Mouse (Mus musculus) skeletal muscle tissue, adult 2 months (tissue): ENCODE results near the gene Smim23.

ENCODE experiments used
- DNase-seq: peaks from one replicate; pipeline ENCODE4 v3.0.0-alpha.2; 2012; ENCODE audit warnings: low read depth, low spot score

Smim23 gene

GRCm38 (mm10) chr11:32824505-32824904 lies at the start of gene Smim23:
TSS of gene Smim23 (minus strand) at chr11:32824605.
- DNase-seq, result no peak

- DNase-seq, result peak; percentile 15
Observed at GRCm38 (mm10) chr11:32868619-32869383, 44.4 kb upstream of the Smim23 start.

GRCm38 (mm10) chr11:32864615-32865014 lies 40.2 kb upstream of the Smim23 start:
- no peak for DNase-seq

GRCm38 (mm10) chr11:32857418-32857879 lies 33.0 kb upstream of the Smim23 start:
- no peak for DNase-seq

- no peak for DNase-seq
Observed at GRCm38 (mm10) chr11:32846682-32847222, 22.3 kb upstream of the Smim23 start.

GRCm38 (mm10) chr11:32841169-32841568 lies 16.8 kb upstream of the Smim23 start:
- no peak for DNase-seq

DNA sequence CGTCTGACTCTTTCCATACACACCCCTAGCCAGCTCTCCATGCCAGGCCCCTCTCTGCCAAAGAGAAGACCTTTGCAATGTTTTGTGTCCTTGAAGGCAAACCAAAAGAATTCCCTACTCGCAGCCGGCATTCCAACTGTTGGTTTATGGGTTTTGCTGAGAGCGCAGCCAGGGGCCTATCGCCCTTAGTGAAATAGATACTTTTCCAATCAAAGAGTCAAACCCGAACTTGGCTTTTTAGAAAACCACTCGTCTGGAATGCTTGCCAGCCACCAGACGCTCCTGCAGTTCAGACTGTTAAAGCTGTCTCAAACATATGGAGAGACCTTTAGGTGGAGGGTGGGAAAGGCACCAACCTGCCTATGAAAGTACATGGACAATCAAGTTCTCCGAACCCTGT lies 15.9 kb upstream of the Smim23 start:
- DNase-seq, result no peak

DNA sequence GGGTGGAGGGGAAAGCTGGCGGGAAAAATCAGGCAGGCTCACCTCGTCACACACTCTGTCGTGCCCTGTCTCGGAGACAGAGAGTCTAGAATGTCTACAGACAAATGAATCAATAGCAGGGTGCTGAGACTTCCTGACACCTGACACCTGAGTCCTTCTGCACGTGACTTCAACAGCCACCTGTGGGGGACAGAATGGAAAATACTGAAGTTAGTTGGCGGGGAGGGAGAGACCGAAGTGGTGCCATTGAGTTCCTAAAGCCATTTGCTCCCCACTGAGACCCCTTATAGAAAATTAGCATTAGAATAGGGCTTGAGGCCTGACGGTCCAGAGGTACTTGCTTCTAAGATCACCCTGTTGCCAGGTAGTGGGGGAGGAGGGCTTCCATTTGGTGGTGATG lies 10.6 kb upstream of the Smim23 start:
- DNase-seq, result no peak

DNA sequence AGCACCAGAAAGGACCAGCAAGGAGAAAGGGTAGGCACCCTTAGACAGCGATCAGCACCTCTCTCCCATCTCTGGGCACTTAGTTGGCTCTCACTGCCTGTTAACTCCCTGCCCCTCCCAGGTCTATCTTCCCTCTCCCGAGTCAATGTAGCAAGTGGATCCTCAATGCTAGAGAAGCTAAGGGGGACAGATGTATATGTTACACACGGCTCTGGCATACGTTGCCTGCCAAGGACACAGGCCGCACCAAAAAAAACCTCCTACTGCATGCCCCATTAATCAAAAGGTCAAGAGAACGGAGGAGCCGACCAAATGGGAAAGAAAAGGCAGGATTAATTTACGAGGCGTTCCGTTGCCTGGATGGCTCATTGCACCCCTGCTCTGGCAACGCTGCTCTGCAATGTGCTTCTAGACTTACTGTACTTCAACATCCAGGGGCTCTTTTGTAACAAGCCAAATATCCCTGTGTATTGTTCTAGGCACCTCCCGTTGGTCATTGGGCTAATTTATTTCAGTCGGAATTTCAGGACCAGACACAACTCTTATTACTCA lies 10.0 kb upstream of the Smim23 start:
- no peak for DNase-seq

- DNase-seq, result no peak
Observed at GRCm38 (mm10) chr11:32817566-32817965, 6.8 kb downstream of the Smim23 start.

DNA sequence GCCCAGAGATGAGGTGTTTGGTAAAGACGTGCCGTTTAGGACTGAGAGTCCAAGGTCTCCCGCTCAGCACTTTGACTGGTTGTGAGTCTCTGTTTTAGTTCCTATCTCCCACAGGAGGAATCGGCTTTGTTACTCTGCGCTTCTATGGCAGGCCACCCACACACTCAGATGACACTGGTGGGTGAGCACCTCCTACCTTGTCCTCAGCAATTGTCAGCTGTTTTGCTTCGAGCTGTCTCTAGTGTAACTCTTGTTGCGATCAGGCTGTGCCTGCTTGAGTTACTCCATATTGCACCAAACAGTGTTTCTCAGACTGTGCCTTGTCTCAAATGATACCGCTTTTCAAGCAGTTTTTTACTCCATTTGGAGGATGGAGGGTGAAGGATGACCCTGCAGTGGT lies 10.1 kb downstream of the Smim23 start:
- DNase-seq, result no peak

DNA sequence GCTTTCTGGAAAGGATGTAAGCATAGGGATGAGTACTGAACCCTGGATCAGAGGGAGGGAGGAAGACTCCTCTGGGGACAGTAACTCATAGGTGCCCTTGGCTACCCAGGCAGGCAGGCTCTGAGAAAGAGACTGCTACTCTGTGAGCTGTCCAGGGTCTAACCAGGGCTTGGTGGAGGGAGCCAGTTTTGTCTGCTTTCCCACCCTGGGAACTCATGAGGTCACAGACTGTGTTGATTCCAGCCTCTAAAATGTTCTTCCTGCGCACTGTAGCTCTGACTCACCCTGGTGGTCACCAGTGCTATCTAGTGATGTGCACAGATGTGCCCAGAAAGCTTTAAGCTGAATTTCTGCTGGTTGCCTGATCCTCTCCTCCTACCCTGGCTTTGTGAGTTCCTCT lies 15.3 kb downstream of the Smim23 start:
- no peak for DNase-seq

- no peak for DNase-seq
Observed at GRCm38 (mm10) chr11:32805958-32806357, 18.4 kb downstream of the Smim23 start.

GRCm38 (mm10) chr11:32803658-32804057 lies 20.7 kb downstream of the Smim23 start:
- DNase-seq, result no peak

- DNase-seq, result no peak
Observed at GRCm38 (mm10) chr11:32801715-32802114, 22.7 kb downstream of the Smim23 start.

DNA sequence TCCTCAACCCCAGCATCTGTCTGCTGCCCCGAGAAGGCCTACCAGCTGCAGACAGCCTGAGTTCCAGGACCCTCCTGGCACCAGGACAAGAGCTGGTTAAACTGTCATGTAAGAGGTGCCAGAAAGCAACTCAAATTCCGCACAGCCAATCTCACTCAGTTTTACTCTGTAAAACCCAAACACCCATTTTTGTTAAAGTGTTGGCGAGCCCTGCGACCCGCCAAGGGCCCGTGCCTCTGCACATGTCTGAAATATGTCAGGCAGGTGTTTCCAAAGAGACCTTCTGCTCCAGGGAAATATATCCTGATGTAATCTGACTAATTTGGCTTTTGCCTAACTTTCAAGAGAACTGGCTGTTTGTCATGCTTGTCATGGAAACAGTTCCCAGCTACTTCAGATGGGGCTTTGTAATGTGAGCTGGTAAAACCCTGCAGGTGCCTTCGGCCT lies 23.5 kb downstream of the Smim23 start:
- DNase-seq, result no peak

DNA sequence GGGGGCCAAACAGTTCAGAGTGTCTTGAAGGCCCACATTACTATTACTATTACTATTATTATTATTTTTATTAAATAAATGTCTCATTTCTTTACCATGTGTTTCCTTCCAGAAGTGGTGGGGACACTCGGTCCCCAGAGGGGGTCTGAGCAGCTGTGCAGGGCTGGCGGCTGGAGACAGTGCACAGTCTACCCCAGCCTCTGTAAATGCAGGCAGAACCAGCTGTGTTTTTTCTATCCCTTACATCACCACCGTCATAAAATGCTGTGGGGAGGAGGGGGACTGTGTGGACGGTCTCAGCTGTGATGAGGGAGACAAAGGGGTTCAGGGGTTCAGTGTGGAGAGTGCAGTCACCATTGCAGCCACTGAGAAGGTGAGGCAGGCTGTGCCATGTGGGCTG lies 26.0 kb downstream of the Smim23 start:
- DNase-seq, result no peak

DNA sequence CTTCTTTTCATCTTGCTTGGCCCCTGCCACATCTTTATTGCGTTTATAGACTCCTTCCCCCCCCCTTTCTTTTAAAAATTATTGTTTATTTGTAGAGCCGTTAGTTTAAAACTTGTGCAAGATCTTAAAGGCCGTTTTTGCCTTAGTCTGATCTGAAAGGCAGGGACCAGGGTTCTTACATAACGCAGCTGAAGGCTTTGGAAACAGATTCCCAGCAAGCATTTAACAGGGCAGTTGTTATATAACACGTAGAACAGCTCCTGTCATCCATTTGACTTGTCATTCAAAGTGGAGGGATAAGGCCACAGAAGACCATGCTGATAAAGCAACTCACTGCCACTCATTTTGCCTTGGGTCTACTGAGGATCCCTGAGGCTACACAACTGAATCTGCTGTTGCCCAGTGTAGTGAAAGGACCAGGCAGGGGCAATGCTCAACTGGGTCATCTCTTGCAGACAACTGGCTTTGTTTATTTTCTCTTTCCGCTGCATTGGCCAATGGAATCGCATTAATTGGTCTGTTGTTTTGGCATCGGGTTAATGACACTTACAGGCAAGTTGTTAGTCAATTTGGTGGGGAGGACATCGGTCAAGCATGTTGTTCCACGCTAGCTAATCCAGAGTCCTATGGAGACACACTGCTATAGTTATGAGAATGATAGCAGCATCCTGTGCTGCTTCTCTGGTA lies 29.5 kb downstream of the Smim23 start:
- DNase-seq, result no peak

GRCm38 (mm10) chr11:32786201-32786600 lies 38.2 kb downstream of the Smim23 start:
- peak; percentile 30 for DNase-seq

- peak; percentile 57 for DNase-seq
Observed at GRCm38 (mm10) chr11:32785591-32786147, 38.7 kb downstream of the Smim23 start.

GRCm38 (mm10) chr11:32782724-32783123 lies 41.7 kb downstream of the Smim23 start:
- peak; percentile 58 for DNase-seq
